Mouse (Mus musculus) c-Kit-positive CD71-positive TER-119-negative erythroid progenitor cells, embryonic 14.5 days (primary cell): Measurements from ENCODE around the gene Filip1l.

Experiments used
- DNase-seq: peaks from one replicate; pipeline ENCODE4 v3.0.0-alpha.2; 2013; ENCODE audit warnings: low read depth

Gene Filip1l

GRCm38 (mm10) chr16:57398387-57399214, 45.7 kb downstream of the Filip1l start:
- DNase-seq = peak; percentile 50

DNA sequence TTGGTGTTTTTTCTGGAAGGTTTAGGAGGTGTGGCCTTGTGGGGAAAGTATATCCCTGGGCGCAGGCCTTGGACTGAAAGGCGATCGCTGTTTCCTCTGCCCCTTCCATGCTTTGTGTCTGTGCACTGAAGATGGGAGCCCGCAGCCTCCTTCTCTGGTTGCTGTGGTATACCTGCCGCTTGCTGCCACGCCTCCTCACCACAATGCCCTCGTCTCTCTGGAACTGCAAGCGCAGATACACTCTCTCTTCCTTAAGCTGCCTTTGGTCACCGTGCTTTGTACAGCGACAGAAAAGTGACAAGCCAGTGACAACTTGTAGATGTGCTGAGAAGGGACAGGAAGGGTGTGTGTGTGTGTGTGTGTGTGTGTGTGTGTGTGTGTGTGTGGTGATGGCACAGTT, 46.7 kb downstream of the Filip1l start:
- no peak for DNase-seq

DNA sequence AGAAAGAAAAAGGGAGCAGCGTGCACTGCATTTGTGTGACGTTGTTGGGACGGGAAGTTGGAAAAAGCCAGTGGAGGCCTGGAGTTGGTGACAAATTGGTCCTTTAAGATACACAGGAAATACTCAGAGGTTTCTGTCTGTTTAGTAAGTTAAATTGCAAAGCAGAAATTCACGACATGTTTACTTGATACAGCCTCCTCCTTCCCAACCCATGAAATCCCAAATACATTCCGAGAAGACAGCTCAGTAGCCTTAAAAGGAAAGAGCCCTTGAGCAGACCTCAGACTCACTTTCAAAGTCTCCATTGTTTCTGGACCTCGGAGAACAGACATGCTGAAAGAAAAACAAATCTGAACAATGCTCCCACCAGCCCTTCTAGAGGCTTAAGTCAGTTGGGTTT, 48.8 kb downstream of the Filip1l start:
- no peak for DNase-seq

- no peak for DNase-seq
Measured at GRCm38 (mm10) chr16:57402910-57403309, 50.0 kb downstream of the Filip1l start.

DNA sequence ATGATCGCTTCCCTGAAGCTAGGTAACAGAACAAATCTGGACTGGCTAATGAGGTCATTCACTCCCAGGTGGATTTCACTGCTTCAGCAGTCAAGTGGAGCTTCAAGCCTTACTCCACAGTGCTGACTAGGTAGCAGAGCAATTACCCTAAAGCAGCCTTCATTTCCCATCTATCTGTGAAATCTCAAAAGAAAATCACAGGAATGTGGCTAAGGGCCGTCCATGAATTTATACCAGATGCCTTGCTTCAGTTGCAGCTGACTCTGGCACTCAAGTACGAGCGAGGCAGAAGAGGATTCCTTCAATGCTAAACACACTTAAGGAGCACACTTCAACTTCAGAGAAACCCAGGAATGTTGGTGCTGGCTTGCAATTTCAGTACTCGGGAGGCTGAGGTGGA, 50.9 kb downstream of the Filip1l start:
- no peak for DNase-seq

GRCm38 (mm10) chr16:57412766-57413165, 59.9 kb downstream of the Filip1l start:
- DNase-seq = no peak

DNA sequence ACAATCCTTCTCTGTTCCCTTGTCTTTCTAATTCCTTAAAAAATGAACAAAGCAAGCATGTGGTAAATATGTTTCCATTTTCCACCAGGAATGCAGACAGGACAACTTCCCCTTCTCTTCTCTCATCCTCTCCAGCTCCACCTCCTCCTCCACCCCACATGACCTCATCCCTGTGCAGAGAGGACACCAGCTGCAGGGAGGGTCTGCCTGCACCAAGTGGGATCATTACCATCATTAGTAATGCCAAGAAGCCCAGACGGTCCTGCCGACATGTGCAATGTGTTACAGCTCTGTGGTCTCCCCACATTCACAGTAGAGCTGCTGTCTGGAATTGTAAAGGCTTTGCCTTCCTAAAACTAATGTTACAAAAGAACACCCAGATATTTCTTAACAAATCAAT, 63.2 kb downstream of the Filip1l start:
- no peak for DNase-seq

GRCm38 (mm10) chr16:57417017-57417416, 64.1 kb downstream of the Filip1l start:
- DNase-seq = no peak

DNA sequence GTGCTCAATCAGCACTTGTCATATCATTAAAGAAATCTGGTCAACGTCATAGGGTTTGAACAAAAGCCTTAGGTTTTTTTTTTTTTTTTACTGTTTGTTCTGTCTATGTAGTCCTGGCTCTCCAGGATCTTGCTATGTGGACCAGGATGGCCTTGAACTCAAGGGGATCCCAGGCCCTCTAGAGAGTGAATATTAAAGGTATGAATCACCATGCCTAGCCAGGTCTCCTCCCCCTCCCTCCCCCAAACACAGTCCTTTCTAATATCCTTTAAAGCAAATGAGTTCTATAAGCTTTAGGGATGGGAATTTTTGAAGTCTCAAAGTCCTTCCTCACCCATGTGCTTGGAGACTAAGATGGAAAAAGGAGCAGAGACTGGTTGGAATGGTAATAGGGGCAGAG, 65.1 kb downstream of the Filip1l start:
- no peak for DNase-seq

DNA sequence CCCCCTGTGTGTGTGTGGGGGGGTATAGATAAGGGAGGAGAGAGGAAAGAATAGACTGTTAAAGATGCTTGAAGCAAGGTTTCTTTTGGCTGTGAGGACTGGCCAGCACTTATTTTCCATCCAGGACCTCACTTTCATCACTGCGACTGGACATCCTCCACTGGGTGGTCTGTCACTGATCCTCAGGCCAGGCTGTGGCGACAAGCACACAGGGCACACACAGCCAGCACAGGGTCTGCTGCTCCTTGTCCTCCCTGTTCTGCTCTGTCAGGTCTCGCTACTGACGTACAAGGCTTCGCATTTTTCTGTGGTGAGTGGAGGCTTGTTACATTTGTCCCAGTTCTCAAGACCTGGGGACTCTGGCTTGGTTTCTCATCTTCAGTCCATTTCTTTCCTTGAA, 66.4 kb downstream of the Filip1l start:
- DNase-seq = no peak

- DNase-seq = no peak
Measured at GRCm38 (mm10) chr16:57419881-57420280, 67.0 kb downstream of the Filip1l start.

- DNase-seq = no peak
Measured at GRCm38 (mm10) chr16:57420773-57421556, 68.1 kb downstream of the Filip1l start.

DNA sequence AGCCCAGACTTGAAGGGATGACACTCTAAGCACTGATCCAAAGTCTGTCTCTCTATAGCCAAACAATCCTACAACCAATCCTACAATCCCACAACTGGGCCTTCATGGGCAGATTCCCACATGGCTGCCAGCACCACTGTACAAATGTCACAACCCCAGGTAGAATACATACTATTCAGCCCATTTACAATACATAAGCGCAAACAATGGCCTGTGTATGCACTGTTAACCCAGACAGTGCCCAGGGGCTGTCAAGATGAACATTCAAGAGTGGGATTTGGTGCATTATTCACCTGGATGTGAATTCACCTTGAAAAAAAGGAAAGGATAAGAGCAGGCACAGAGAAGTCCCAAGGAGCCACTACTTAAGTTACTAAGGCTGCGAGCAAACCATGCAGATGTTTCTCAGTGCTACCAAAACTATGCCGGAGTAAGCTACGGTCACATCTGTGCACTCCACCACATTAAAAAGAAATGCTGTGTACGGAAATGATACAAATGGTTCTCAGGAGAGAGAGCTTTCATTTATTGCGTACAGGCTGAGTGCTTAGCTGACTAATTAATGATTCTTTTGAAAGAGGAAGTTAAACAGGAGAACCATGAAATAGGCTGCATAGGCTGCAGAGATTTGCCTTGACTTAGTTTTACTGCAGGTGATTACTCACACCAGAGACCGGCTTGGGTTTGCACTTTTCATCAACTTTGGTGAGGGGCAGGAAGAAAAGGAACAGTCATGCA, 69.0 kb downstream of the Filip1l start:
- no peak for DNase-seq

- DNase-seq = no peak
Measured at GRCm38 (mm10) chr16:57423001-57423800, 70.3 kb downstream of the Filip1l start.

GRCm38 (mm10) chr16:57426680-57427079, 73.8 kb downstream of the Filip1l start:
- DNase-seq = no peak

GRCm38 (mm10) chr16:57427516-57428285, 74.8 kb downstream of the Filip1l start:
- DNase-seq = no peak

DNA sequence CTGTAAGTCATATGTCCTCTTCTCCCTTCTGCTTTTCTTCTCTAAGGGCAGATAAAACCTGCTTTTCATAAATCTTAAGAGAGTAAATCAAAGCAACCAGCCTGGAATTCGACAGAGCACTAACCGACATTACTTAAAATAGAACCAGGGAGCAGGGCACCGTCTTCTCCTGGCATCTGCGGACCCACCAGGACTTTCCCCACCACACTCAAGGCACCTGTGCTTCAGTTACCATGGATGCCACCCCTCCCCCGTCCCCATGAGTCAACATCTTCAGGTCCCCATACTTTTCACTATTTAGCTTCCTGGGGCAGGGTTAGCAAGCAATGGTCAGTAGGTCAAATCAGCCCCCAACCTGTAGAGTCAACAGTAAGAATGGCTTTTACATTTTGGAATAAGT, 76.1 kb downstream of the Filip1l start:
- DNase-seq = no peak

DNA sequence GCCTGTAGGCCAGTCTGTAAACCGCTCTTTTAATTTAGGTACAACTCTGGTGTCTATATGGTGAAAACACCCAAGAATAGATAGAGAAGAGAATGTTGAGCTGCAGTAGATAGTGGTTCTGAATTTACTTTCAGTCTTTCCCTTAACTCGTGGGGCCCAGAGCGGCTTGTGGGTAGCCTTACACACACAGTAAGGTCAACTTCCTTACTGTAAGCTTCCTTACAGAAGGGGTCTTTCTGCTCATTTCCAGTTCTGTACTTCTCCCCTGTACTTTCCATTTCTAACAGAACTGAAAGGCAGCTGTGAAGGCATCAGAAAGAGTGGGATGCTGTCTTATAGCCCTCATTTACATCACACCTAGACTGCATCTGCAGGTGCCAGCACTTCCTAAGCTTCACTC, 78.4 kb downstream of the Filip1l start:
- no peak for DNase-seq

DNA sequence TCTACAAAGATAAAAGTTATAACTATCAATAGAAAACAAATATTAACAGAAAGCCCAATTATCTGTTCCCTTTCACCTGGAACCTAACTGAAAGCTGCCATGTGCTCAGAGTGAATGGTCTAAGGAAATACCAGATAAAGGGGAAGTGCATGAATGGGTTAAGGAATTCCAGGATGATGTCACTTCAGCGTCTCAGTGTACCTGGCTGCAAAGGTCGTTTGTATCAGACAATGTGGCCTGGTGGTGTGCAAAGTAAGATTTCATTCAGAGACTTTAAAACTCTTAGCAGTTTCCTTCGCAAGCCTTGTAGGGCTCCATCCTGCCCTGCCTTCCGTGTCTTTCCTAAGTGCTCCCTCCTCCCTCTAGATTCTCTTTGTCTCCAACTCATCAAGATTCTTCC, 80.3 kb downstream of the Filip1l start:
- DNase-seq = no peak

- no peak for DNase-seq
Measured at GRCm38 (mm10) chr16:57433671-57434070, 80.8 kb downstream of the Filip1l start.

- DNase-seq = no peak
Measured at GRCm38 (mm10) chr16:57434640-57435039, 81.7 kb downstream of the Filip1l start.
